Comparison of ENCODE assay signal across 8 mouse cellular contexts in genomic region chr17:10317186-10317585, GRCm38 (mm10). TPM values are rescaled to one million over a fixed set of nuclear protein-coding genes. Genes with fewer than 3 reads are reported as not detected.
DNase-seq lines count a peak whose midpoint lies in the region; TF ChIP-seq lines count a peak whose summit lies in the region.

No protein-coding gene starts in this region.

- H3K79me3 ChIP-seq in C2C12 (ENCODE audit: low read depth), result peaks cover 63% of the 10 kb centered on the region

- H3K27ac ChIP-seq in cerebellum, adult 2 months (ENCODE audit: insufficient read depth, low read length), result no peak overlapping the region

- H3K27me3 ChIP-seq in C2C12 (ENCODE audit: control insufficient read depth, insufficient read depth, insufficient read length), result no peaks in the 10 kb centered on the region
- H3K27me3 ChIP-seq in cerebellum, adult 2 months (ENCODE audit: control insufficient read depth, insufficient read depth, low read length), result no peaks in the 10 kb centered on the region

- H3K4me3 ChIP-seq in C2C12 (ENCODE audit: insufficient read depth, poor library complexity, severe bottlenecking), result peak overlapping the region; percentile 79
- peak overlapping the region; percentile 95 for H3K4me3 ChIP-seq in cerebellum, adult 2 months (replicated peaks; ENCODE audit: insufficient read depth, low read depth, low read length)

- no peak for TF ChIP-seq CTCF in C2C12 (IDR thresholded peaks at IDR 0.05; ENCODE audit: control insufficient read depth, insufficient read depth, insufficient read length)
- peak; percentile 22; the same call in 1 of the 2 replicates for TF ChIP-seq CTCF in cerebellum, adult 2 months (IDR thresholded peaks at IDR 0.05; ENCODE audit: borderline replicate concordance, insufficient read depth, low read depth, low read length)

- WGBS in cerebellum, adult 2 months, result 2% methylated on average over 4 of the region's 4 CpGs

- H3K79me2 ChIP-seq in C2C12 (ENCODE audit: control insufficient read depth, insufficient read depth), result peaks cover 73% of the 10 kb centered on the region

- H3ac ChIP-seq in C2C12 (ENCODE audit: control insufficient read depth, insufficient read length, low read depth), result peak overlapping the region; percentile 48

- H3K36me3 ChIP-seq in C2C12 (ENCODE audit: control insufficient read depth, insufficient read depth), result no peaks in the 10 kb centered on the region

- DNase-seq in adrenal gland, adult (ENCODE audit: inconsistent age in 2 of 2, low spot score in 1 of 2), result peak; percentile 56 to 94
- DNase-seq in adrenal gland, adult 8-10 months, result no peak
- DNase-seq in cerebellum, adult 2 months, result peak in 1 of 2 experiments; percentile 71
- DNase-seq in forelimb bud, embryonic 11.5 days (ENCODE audit: low read depth, low spot score), result peak; percentile 67
- peak; percentile 86 for DNase-seq in kidney, adult 9 months
- peak; percentile 85 for DNase-seq in lung, postnatal 14 days
- DNase-seq in testis, postnatal 10 days (ENCODE audit: low spot score), result peak; percentile 70

- H3K4me1 ChIP-seq in cerebellum, adult 2 months (ENCODE audit: control insufficient read depth, insufficient read depth, low read length), result peaks cover 5% of the 10 kb centered on the region; the same call in 1 of the 2 replicates

- TF ChIP-seq POLR2A in cerebellum, adult 2 months (IDR thresholded peaks at IDR 0.05; ENCODE audit: borderline replicate concordance, insufficient read depth, low read length), result no peak

TF ChIP-seq in C2C12, 6 proteins besides CTCF, POLR2A, EP300 and RAD21:
- TF ChIP-seq MYOG (IDR thresholded peaks at IDR 0.05; ENCODE audit: control insufficient read depth, extremely low read depth, insufficient read length) (no peak), MYOD1 (IDR thresholded peaks at IDR 0.05; ENCODE audit: control insufficient read depth, insufficient read length, low read depth) (no peak), FOSL1 (IDR thresholded peaks at IDR 0.05; ENCODE audit: insufficient read depth, low read length, poor library complexity, severe bottlenecking) (no peak), MAX (IDR thresholded peaks at IDR 0.05) (no peak), USF1 (IDR thresholded peaks at IDR 0.05; ENCODE audit: low read depth) (no peak)

RNA-seq across cellular contexts. Expression of gene Qk, which starts 2.5 kb away (rescaled TPM):
- total RNA-seq in adrenal gland, adult 8-10 months (2022), result 100 to 1,000 TPM; 121 to 231 (median 200) TPM
- polyA plus RNA-seq in C2C12 (2012; fragmentation: generic; extraction: Trizol), result 43.2 TPM
- 276 and 278 TPM in 2 replicates for polyA plus RNA-seq in cerebellum, adult 2 months (2012; rRNA removed)
